Mouse (Mus musculus) midbrain, embryonic 11.5 days (tissue): ENCODE results near the gene Vmn1r172. TPM values are rescaled to one million over a fixed set of nuclear protein-coding genes. Genes with fewer than 3 reads are reported as not detected.
"Not testable (repeated sequence)": the region's sequence is repeated elsewhere in the genome, so short reads cannot be mapped to it uniquely, and the experiment has no call there.

ENCODE experiments used
- ATAC-seq: fragments of 200-750 bp; cut with Nextera tagmentation; 2 replicates; pipeline ENCODE4 v1.8.0; 2017; ENCODE audit warnings: moderate TSS enrichment, moderate library complexity; ENCODE audit not compliant: low FRiP score
- DNase-seq: peaks from one replicate; pipeline ENCODE4 v3.0.0; 2015; ENCODE audit warnings: low spot score; ENCODE audit errors: missing footprints
- H3K27ac ChIP-seq: fragments of 300-500 bp; sonication (generic); 2 replicates; pipeline ENCODE4 v1.5.1; 2014; ENCODE audit warnings: low read depth, low read length
- H3K27me3 ChIP-seq: fragments of 300-500 bp; sonication (generic); 2 replicates; pipeline ENCODE4 v1.6.1; 2014; ENCODE audit warnings: mild to moderate bottlenecking, low read length, moderate library complexity, mixed read lengths; ENCODE audit not compliant: control insufficient read depth, insufficient read depth
- H3K36me3 ChIP-seq: fragments of 300-500 bp; sonication (generic); 2 replicates; pipeline ENCODE4 v1.6.1; 2014; ENCODE audit warnings: mild to moderate bottlenecking, low read length, moderate library complexity, mixed read lengths; ENCODE audit not compliant: control insufficient read depth, insufficient read depth
- H3K4me1 ChIP-seq: fragments of 300-500 bp; sonication (generic); 2 replicates; pipeline ENCODE4 v1.6.1; 2014; ENCODE audit warnings: low read length; ENCODE audit not compliant: control insufficient read depth, insufficient read depth
- H3K4me2 ChIP-seq: fragments of 300-500 bp; sonication (generic); 2 replicates; pipeline ENCODE4 v1.6.1; 2014; ENCODE audit warnings: mild to moderate bottlenecking, moderate library complexity
- H3K4me3 ChIP-seq: fragments of 300-500 bp; sonication (generic); 2 replicates; pipeline ENCODE4 v1.5.1; 2014; ENCODE audit warnings: low read depth, low read length
- H3K9ac ChIP-seq: fragments of 300-500 bp; sonication (generic); 2 replicates; pipeline ENCODE4 v1.6.1; 2014; ENCODE audit warnings: low read length
- H3K9me3 ChIP-seq: fragments of 300-500 bp; sonication (generic); 2 replicates; pipeline ENCODE4 v1.6.1; 2016; ENCODE audit warnings: low read length; ENCODE audit not compliant: control insufficient read depth
- WGBS: fragments of 180-500 bp; shearing (Covaris S2); extraction: QIAGEN DNeasy Blood & Tissue Kit; methylation state at CpG from one replicate; pipeline ENCODE4 v1.1.7; 2014; 5-methylcytosine and 5-hydroxymethylcytosine counted together
- polyA plus RNA-seq: library from polyadenylated mRNA; unstranded; fragments of >200 nt; fragmentation: Nextera tagmentation; extraction: Ambion mirVana; gene quantifications from 2 replicates; pipeline ENCODE4 v1.2.1, GENCODE M21; 2014

Gene Vmn1r172
- not detected in 2 replicates for polyA plus RNA-seq

DNA sequence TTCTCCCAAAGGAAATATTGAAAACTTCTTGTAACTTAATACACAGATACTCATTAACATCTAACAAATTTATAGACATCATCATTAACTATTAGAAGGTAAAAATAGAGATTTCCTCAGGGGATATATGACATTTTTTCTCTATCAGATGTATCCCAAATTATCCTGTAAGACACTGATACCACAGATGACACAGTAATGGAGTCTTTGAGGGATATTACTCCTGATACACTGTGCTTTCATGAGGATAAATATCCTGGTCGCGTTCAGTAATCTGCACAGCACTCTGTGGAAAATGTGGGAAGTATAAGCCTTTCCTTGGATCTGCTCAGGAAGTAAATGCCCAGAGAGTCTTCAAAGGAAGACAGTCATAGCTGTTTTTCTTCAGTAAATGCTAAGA lies at the start of gene Vmn1r172:
Gene Vmn1r172 (plus strand): TSS at position 301 of the 400 bp plus-strand sequence.
- Histone ChIP-seq H3K4me1 (no peaks in the 10 kb centered on the region), H3K36me3 (no peaks in the 10 kb centered on the region), H3K9me3 (peaks cover under 1% of the 10 kb centered on the region; the same call in 1 of the 2 replicates), H3K9ac (no peak within 1 kb of the TSS), H3K4me3 (no peak within 1 kb of the TSS), H3K27ac (no peak within 1 kb of the TSS), H3K4me2 (no peak within 1 kb of the TSS), H3K27me3 (no peaks in the 10 kb centered on the region)
- WGBS = 62% methylated on average over 2 of the region's 2 CpGs
- DNase-seq (no peak), ATAC-seq (no peak)

DNA sequence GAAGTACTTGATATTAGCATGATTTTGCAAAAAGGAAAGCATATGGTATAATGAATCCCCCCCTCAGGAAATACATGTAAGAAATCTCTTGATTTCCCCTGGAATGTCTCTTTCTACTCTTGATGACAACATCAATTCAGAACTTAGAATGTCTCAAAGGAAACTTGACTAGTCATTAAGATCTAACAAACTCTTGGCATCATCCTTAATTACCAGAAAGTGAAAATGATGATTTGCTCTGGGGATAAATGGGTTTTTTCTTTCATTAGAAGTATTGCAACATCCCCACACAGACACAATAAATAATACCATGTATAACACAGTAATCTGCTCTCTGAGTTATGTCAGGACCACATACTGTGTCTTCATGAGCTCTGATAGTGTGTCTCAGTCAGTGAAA lies 27.7 kb upstream of the Vmn1r172 start, which contains the start of gene Vmn1r171:
Gene Vmn1r171 (plus strand): TSS at position 301 of the 400 bp plus-strand sequence.
- H3K4me1 ChIP-seq = no peaks in the 10 kb centered on the region
- H3K36me3 ChIP-seq = no peaks in the 10 kb centered on the region
- H3K4me3 ChIP-seq = no peak within 1 kb of the TSS
- H3K9ac ChIP-seq = no peak within 1 kb of the TSS
- H3K27me3 ChIP-seq = no peaks in the 10 kb centered on the region
- peaks cover 8% of the 10 kb centered on the region for H3K9me3 ChIP-seq
- H3K27ac ChIP-seq = no peak within 1 kb of the TSS
- no peak within 1 kb of the TSS for H3K4me2 ChIP-seq
- DNase-seq (no peak), ATAC-seq (no peak)

DNA sequence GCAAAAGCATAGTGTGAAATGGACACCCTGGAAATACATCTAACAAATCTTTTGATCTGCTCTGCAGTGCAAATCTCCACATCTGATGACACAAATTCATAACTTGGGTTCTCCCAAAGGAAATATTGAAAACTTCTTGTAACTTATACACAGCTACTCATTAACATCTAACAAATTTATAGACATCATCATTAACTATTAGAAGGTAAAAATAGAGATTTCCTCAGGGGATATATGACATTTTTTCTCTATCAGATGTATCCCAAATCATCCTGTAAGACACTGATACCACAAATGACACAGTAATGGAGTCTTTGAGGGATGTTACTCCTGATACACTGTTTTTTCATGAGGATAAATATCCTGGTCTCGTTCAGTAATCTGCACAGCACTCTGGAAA lies 42.3 kb downstream of the Vmn1r172 start, which contains the start of gene Vmn1r173:
Gene Vmn1r173 (plus strand): TSS at position 301 of the 400 bp plus-strand sequence.
- not testable (repeated sequence) for H3K27ac ChIP-seq, ATAC-seq

More for the DNA sequence above, 42.3 kb downstream of the Vmn1r172 start, which contains the start of gene Vmn1r173:
- H3K4me2 ChIP-seq, H3K4me3 ChIP-seq, H3K36me3 ChIP-seq, H3K4me1 ChIP-seq, H3K9ac ChIP-seq, H3K9me3 ChIP-seq, H3K27me3 ChIP-seq, DNase-seq: not testable (repeated sequence)
- WGBS = 63% methylated on average over 1 of the region's 1 CpGs

Other genes starting within 250 kb of the Vmn1r172 start
- not detected in 2 replicates for gene Vmn1r167, start 151.1 kb upstream of the Vmn1r172 start, polyA plus RNA-seq
- gene Vmn1r168, start 118.6 kb upstream of the Vmn1r172 start, polyA plus RNA-seq = not detected in 2 replicates
- not detected in 2 replicates for gene Vmn1r169, start 82.8 kb upstream of the Vmn1r172 start, polyA plus RNA-seq
- not detected in 2 replicates for gene Vmn1r170, start 52.1 kb upstream of the Vmn1r172 start, polyA plus RNA-seq
- gene Vmn1r171, start 27.6 kb upstream of the Vmn1r172 start, polyA plus RNA-seq = not detected in 2 replicates
- not detected in 2 replicates for gene Vmn1r173, start 42.4 kb downstream of the Vmn1r172 start, polyA plus RNA-seq
- not detected in 2 replicates for gene Vmn1r174, start 94.0 kb downstream of the Vmn1r172 start, polyA plus RNA-seq
- not detected in 2 replicates for gene Vmn1r175, start 152.3 kb downstream of the Vmn1r172 start, polyA plus RNA-seq
- not detected in 2 replicates for gene Vmn1r176, start 179.1 kb downstream of the Vmn1r172 start, polyA plus RNA-seq
- not detected in 2 replicates for gene Vmn1r177, start 208.1 kb downstream of the Vmn1r172 start, polyA plus RNA-seq
- gene Vmn1r178, start 233.7 kb downstream of the Vmn1r172 start, polyA plus RNA-seq = not detected in 2 replicates